Mouse (Mus musculus): ENCODE measurements at regions not wholly inside any gene's neighbourhood (a gene's known extent, or its start where the extent isn't known, plus 50 kb on each side); places are given as distances from the start of the nearest gene placed in this dataset.

GRCm38 (mm10) chr13:38281712-38282111, 63.2 kb upstream of the Bmp6 start:
- TF ChIP-seq CTCF (IDR thresholded peaks at IDR 0.05; ENCODE audit: low read depth) = no peak
- no peak for TF ChIP-seq EP300 (IDR thresholded peaks at IDR 0.05; ENCODE audit: low read depth)

Data from liver, postnatal 0 days (tissue).